Mouse (Mus musculus) ES-Bruce4 (cell line): Measurements from ENCODE around the gene Napsa. TPM values are rescaled to one million over a fixed set of nuclear protein-coding genes. Genes with fewer than 3 reads are reported as not detected.
A peak's percentile ranks its signal among the peaks of the same experiment; 100 is the strongest.

ENCODE experiments used
- H3K27ac ChIP-seq: 2 replicates; pipeline ENCODE4 v1.5.1; 2012; ENCODE audit warnings: low read length, inconsistent platforms; ENCODE audit not compliant: insufficient read depth
- H3K27me3 ChIP-seq: 2 replicates; pipeline ENCODE4 v1.6.1; 2012; ENCODE audit warnings: mild to moderate bottlenecking, low read length, inconsistent platforms; ENCODE audit not compliant: control insufficient read depth, poor library complexity, insufficient read depth, severe bottlenecking
- H3K36me3 ChIP-seq: 2 replicates; pipeline ENCODE4 v1.6.1; 2012; ENCODE audit warnings: inconsistent platforms, mild to moderate bottlenecking, low read length, moderate library complexity; ENCODE audit not compliant: control insufficient read depth, poor library complexity, insufficient read depth, severe bottlenecking
- H3K4me1 ChIP-seq: one replicate; pipeline ENCODE4 v1.8.1; 2011; ENCODE audit warnings: low read length; ENCODE audit not compliant: control insufficient read depth, insufficient read depth
- H3K4me3 ChIP-seq: 2 replicates; pipeline ENCODE4 v1.5.1; 2011; ENCODE audit warnings: low read depth, mild to moderate bottlenecking, low read length
- H3K9ac ChIP-seq: 2 replicates; pipeline ENCODE4 v1.6.1; 2012; ENCODE audit warnings: low read depth, mild to moderate bottlenecking, inconsistent platforms; ENCODE audit not compliant: poor library complexity, severe bottlenecking
- H3K9me3 ChIP-seq: replicated peaks from 2 replicates; pipeline ENCODE4 v1.6.1; 2012; ENCODE audit warnings: mild to moderate bottlenecking, low read length, inconsistent platforms; ENCODE audit not compliant: control insufficient read depth, poor library complexity, insufficient read depth, severe bottlenecking
- CTCF ChIP-seq: IDR thresholded peaks from one replicate; pipeline ENCODE4 v1.8.1; 2011; ENCODE audit warnings: low read depth, low read length
- EP300 ChIP-seq: IDR thresholded peaks from 2 replicates; pipeline ENCODE4 v1.6.1; 2011; ENCODE audit warnings: low read depth, low read length; ENCODE audit not compliant: insufficient read depth
- POLR2A ChIP-seq: IDR thresholded peaks from one replicate; pipeline ENCODE4 v1.8.1; 2011; ENCODE audit warnings: low read length; ENCODE audit not compliant: insufficient read depth
- polyA plus RNA-seq: library from polyadenylated mRNA; stranded (reverse); fragments of >200 nt; gene quantifications from 2 replicates; pipeline ENCODE4 v1.2.4, GENCODE M21; 2011; ENCODE audit warnings: low read depth; ENCODE audit not compliant: missing spikeins, insufficient read depth, insufficient read length

The Napsa gene
- polyA plus RNA-seq, 1 experiment = 1.1 TPM

GRCm38 (mm10) chr7:44546274-44546673 is 25.9 kb upstream of the Napsa start:
- no peaks in the 10 kb centered on the region for H3K9me3 ChIP-seq
- no peaks in the 10 kb centered on the region for H3K27me3 ChIP-seq
- H3K9ac ChIP-seq = no peak overlapping the region
- H3K4me1 ChIP-seq = no peaks in the 10 kb centered on the region
- no peak overlapping the region for H3K4me3 ChIP-seq
- H3K27ac ChIP-seq = no peak overlapping the region
- H3K36me3 ChIP-seq = peaks cover 21% of the 10 kb centered on the region
- TF ChIP-seq POLR2A (no peak), EP300 (no peak), CTCF (no peak)

GRCm38 (mm10) chr7:44547041-44547440 is 25.1 kb upstream of the Napsa start:
- peaks cover 15% of the 10 kb centered on the region for H3K36me3 ChIP-seq
- TF ChIP-seq POLR2A (no peak), CTCF (no peak), EP300 (no peak)
- no peak overlapping the region for H3K27ac ChIP-seq
- H3K4me3 ChIP-seq = no peak overlapping the region
- no peaks in the 10 kb centered on the region for H3K4me1 ChIP-seq
- H3K27me3 ChIP-seq = no peaks in the 10 kb centered on the region
- H3K9me3 ChIP-seq = no peaks in the 10 kb centered on the region
- peak overlapping the region; percentile 42 for H3K9ac ChIP-seq

GRCm38 (mm10) chr7:44547725-44548124 is 24.5 kb upstream of the Napsa start:
- no peak overlapping the region for H3K27ac ChIP-seq
- peaks cover 13% of the 10 kb centered on the region for H3K36me3 ChIP-seq
- peak overlapping the region; percentile 42 for H3K9ac ChIP-seq
- H3K4me1 ChIP-seq = peaks cover 5% of the 10 kb centered on the region
- no peak for TF ChIP-seq POLR2A
- H3K9me3 ChIP-seq = no peaks in the 10 kb centered on the region
- H3K4me3 ChIP-seq = peak overlapping the region; percentile 76
- no peaks in the 10 kb centered on the region for H3K27me3 ChIP-seq

DNA sequence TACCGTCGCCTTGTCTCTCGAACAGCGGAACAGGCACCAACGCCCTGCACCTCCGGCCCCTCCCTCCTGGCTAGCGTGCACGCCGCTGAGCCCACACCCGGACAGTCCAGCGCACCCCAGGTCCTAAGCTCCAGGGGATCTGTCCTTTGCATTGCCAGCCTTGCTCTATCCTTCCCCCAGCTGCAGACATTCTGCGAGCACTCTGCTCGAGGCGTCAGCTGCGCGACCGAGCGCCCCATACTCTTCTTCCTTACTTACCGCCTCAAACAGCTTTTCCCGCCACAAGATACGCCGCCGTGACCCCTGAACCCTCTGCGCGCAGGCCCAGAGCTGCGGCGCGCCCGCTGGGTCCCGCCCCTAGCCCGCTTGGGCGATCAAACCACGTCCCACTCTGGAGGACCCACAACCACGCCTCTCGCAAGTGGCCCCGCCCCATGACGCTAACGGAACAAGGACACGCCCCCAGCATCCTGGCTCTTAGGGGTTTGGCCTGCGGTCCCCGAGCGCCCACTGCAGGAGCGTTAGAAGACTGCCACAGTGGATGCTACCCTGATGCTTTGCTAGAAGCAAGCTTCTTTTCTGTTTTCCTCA is 23.6 kb upstream of the Napsa start, which contains the start of gene Pold1:
TSS of gene Pold1 (minus strand) at position 353 of the 591 bp plus-strand sequence.
- Histone ChIP-seq H3K27ac (peak within 1 kb of the TSS; percentile 23; the same call in 1 of the 2 replicates), H3K9me3 (no peaks in the 10 kb centered on the region), H3K4me3 (peak within 1 kb of the TSS; percentile 76), H3K9ac (peak within 1 kb of the TSS; percentile 42), H3K36me3 (peaks cover 12% of the 10 kb centered on the region), H3K4me1 (peaks cover 5% of the 10 kb centered on the region), H3K27me3 (no peaks in the 10 kb centered on the region)
- TF ChIP-seq EP300 = no peak
- TF ChIP-seq POLR2A = peak; percentile 64
- peak; percentile 77 for TF ChIP-seq CTCF

- no peaks in the 10 kb centered on the region for H3K9me3 ChIP-seq
- H3K9ac ChIP-seq = no peak overlapping the region
- no peak overlapping the region for H3K4me3 ChIP-seq
- peaks cover 12% of the 10 kb centered on the region for H3K36me3 ChIP-seq
- H3K27ac ChIP-seq = no peak overlapping the region
- H3K4me1 ChIP-seq = peaks cover 5% of the 10 kb centered on the region
- no peak for TF ChIP-seq POLR2A
- no peak for TF ChIP-seq EP300
- no peak for TF ChIP-seq CTCF
- no peaks in the 10 kb centered on the region for H3K27me3 ChIP-seq
Observed at GRCm38 (mm10) chr7:44549621-44550408, 22.4 kb upstream of the Napsa start.

DNA sequence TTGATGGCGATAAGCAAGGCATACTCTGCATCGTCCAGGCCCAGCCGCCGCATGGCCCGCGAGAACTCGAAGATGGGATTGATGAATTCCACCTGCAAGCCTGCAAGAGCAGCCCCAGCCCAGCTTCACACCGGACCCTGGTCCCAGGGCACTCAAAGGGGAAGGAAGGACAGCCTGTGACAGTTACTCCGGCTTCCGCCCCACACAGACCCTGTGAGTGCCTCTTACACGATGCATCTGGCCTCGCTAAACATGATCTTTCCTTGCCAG is 21.8 kb upstream of the Napsa start:
- no peak overlapping the region for H3K9ac ChIP-seq
- TF ChIP-seq CTCF = no peak
- no peak for TF ChIP-seq POLR2A
- TF ChIP-seq EP300 = no peak

More for the DNA sequence above, 21.8 kb upstream of the Napsa start:
- H3K36me3 ChIP-seq = peaks cover 12% of the 10 kb centered on the region
- no peaks in the 10 kb centered on the region for H3K27me3 ChIP-seq
- H3K4me3 ChIP-seq = no peak overlapping the region
- H3K27ac ChIP-seq = no peak overlapping the region
- no peaks in the 10 kb centered on the region for H3K9me3 ChIP-seq
- H3K4me1 ChIP-seq = peaks cover 5% of the 10 kb centered on the region
